8 mouse cellular contexts compared by ENCODE assay signal in the genomic region with DNA sequence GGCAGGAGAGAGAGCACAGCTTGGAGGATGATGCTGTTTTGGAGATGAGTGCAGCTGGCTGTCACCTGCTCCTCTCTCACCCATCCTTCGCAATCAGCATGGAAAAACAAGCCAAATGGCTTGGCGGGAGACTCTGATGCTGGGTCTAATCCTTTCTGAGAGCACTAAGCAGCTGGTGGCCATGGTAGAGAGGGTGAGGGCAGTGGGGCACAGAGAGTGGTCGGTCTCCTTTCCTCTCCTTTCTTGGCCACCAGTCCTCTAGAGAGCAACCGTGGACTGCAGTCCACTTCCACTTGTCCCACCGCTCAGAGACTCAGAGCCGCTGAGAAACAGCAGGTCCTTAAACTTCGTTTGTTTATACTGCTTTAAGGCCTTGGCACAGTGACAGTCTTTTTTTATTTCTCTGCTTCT. TPM values are rescaled to one million over a fixed set of nuclear protein-coding genes. Genes with fewer than 3 reads are reported as not detected.
DNase-seq lines count a peak whose midpoint lies in the region; ATAC-seq and TF ChIP-seq lines count a peak whose summit lies in the region.

No protein-coding gene starts in this region.

- peak; percentile 5 for DNase-seq in adrenal gland, adult 2 months
- DNase-seq in adrenal gland, postnatal 36 days = no peak
- peak; percentile 73 for DNase-seq in retina, postnatal 1 day
- no peak for DNase-seq in retina, embryonic 14.5 days (ENCODE audit: low spot score)
- no peak for DNase-seq in liver, embryonic 11.5 days (ENCODE audit: low spot score)
- DNase-seq in stomach, postnatal 0 days (ENCODE audit: low spot score) = no peak
- DNase-seq in embryo, embryonic 10.5 days (ENCODE audit: low spot score) = no peak
- no peak for DNase-seq in frontal cortex, postnatal 36 days (ENCODE audit: low spot score in 2 of 2)

- no peak overlapping the region for H3K4me3 ChIP-seq in liver, embryonic 11.5 days (ENCODE audit: low read depth, low read length)
- peak overlapping the region; percentile 21; the same call in 1 of the 2 replicates for H3K4me3 ChIP-seq in stomach, postnatal 0 days (ENCODE audit: low read depth, low read length)

- TF ChIP-seq EP300 in stomach, postnatal 0 days (optimal IDR thresholded peaks at IDR 0.05) = no peak

- H3K27me3 ChIP-seq in liver, embryonic 11.5 days (replicated peaks; ENCODE audit: control insufficient read depth, insufficient read depth, low read length) = 0 out of 2 replicates have a peak, but pooled peaks cover 2% of the 10 kb centered on the region
- H3K27me3 ChIP-seq in stomach, postnatal 0 days (ENCODE audit: control insufficient read depth, insufficient read depth, low read length) = no peaks in the 10 kb centered on the region

- H3K4me2 ChIP-seq in liver, embryonic 11.5 days = peak overlapping the region; percentile 64
- peak overlapping the region; percentile 42 for H3K4me2 ChIP-seq in stomach, postnatal 0 days (replicated peaks; ENCODE audit: low read depth)

- H3K9ac ChIP-seq in liver, embryonic 11.5 days (ENCODE audit: low read depth, low read length) = no peak overlapping the region
- H3K9ac ChIP-seq in stomach, postnatal 0 days (ENCODE audit: low read length) = no peak overlapping the region

- ATAC-seq in liver, embryonic 11.5 days (replicated peaks; ENCODE audit: low FRiP score) = peak; percentile 26; the same call in 1 of the 2 replicates
- ATAC-seq in stomach, postnatal 0 days (ENCODE audit: low FRiP score, low TSS enrichment) = peak; percentile 55

- H3K27ac ChIP-seq in liver, embryonic 11.5 days (ENCODE audit: low read depth, low read length) = no peak overlapping the region
- H3K27ac ChIP-seq in stomach, postnatal 0 days (replicated peaks) = peak overlapping the region; percentile 63; the same call in 1 of the 2 replicates

- no peaks in the 10 kb centered on the region for H3K4me1 ChIP-seq in liver, embryonic 11.5 days (replicated peaks; ENCODE audit: control insufficient read depth, insufficient read depth, low read length)
- no peaks in the 10 kb centered on the region; the same call in 1 of the 2 replicates for H3K4me1 ChIP-seq in stomach, postnatal 0 days (replicated peaks; ENCODE audit: control insufficient read depth, insufficient read depth)

- H3K36me3 ChIP-seq in liver, embryonic 11.5 days (ENCODE audit: control insufficient read depth, insufficient read depth, low read length) = no peaks in the 10 kb centered on the region
- H3K36me3 ChIP-seq in stomach, postnatal 0 days (ENCODE audit: control insufficient read depth, insufficient read depth, low read length) = no peaks in the 10 kb centered on the region

- no peaks in the 10 kb centered on the region for H3K9me3 ChIP-seq in liver, embryonic 11.5 days (ENCODE audit: control insufficient read depth, low read length)
- no peaks in the 10 kb centered on the region for H3K9me3 ChIP-seq in stomach, postnatal 0 days (ENCODE audit: control insufficient read depth, low read length)

- WGBS in liver, embryonic 11.5 days = 19% methylated on average over 7 of the region's 7 CpGs
- 10% methylated on average over 7 of the region's 7 CpGs for WGBS in stomach, postnatal 0 days

- no peak for TF ChIP-seq CTCF in stomach, postnatal 0 days (IDR thresholded peaks at IDR 0.05; ENCODE audit: low read depth)

RNA-seq across cellular contexts. Expression of a gene that starts 10.8 kb away (rescaled TPM):
- total RNA-seq in adrenal gland, adult 2 months (2021) = 10 to 100 TPM in 1 of 2 experiments, 1 to 10 TPM in 1; 6.8 to 10.4 TPM
- polyA plus RNA-seq in adrenal gland, adult 2 months (2012; rRNA removed) = 2.7 and 3.7 TPM in 2 replicates
- total RNA-seq in adrenal gland, postnatal 36 days (2021) = 1 to 10 TPM; 2.5 to 8.7 TPM
- 0.87 and 1.1 TPM in 2 replicates for polyA plus RNA-seq in liver, embryonic 11.5 days (2014; fragmentation: Nextera tagmentation; extraction: Ambion mirVana)
- 5.0 and 5.8 TPM in 2 replicates for polyA plus RNA-seq in stomach, postnatal 0 days (2015; fragmentation: Nextera tagmentation; extraction: Ambion mirVana)

RNA-seq across cellular contexts. Expression of a gene that starts 24.2 kb away (rescaled TPM):
- total RNA-seq in adrenal gland, adult 2 months (2021) = 10 to 100 TPM; 24.4 to 39.6 TPM
- 41.3 and 88.5 TPM in 2 replicates for polyA plus RNA-seq in adrenal gland, adult 2 months (2012; rRNA removed)
- 10 to 100 TPM; 16.6 to 19.9 TPM for total RNA-seq in adrenal gland, postnatal 36 days (2021)
- polyA plus RNA-seq in liver, embryonic 11.5 days (2014; fragmentation: Nextera tagmentation; extraction: Ambion mirVana) = 2.1 and 2.6 TPM in 2 replicates
- polyA plus RNA-seq in stomach, postnatal 0 days (2015; fragmentation: Nextera tagmentation; extraction: Ambion mirVana) = 7.1 and 7.7 TPM in 2 replicates

RNA-seq across cellular contexts. Expression of a gene that starts 51.3 kb away (rescaled TPM):
- not detected for total RNA-seq in adrenal gland, adult 2 months (2021)
- not detected in 2 replicates for polyA plus RNA-seq in adrenal gland, adult 2 months (2012; rRNA removed)
- not detected for total RNA-seq in adrenal gland, postnatal 36 days (2021)
- not detected in 2 replicates for polyA plus RNA-seq in liver, embryonic 11.5 days (2014; fragmentation: Nextera tagmentation; extraction: Ambion mirVana)
- polyA plus RNA-seq in stomach, postnatal 0 days (2015; fragmentation: Nextera tagmentation; extraction: Ambion mirVana) = 1.7 and 3.4 TPM in 2 replicates

Comparison
In these comparisons a context has a peak if more than half of its experiments do, and no peak if none do; other contexts are left out.
1. DNase-seq: peak in adrenal gland, adult 2 months (single experiment) and retina, postnatal 1 day (single experiment); none in adrenal gland, postnatal 36 days (0 of 2), retina, embryonic 14.5 days (single experiment), liver, embryonic 11.5 days (single experiment), stomach, postnatal 0 days (single experiment), embryo, embryonic 10.5 days (single experiment) and frontal cortex, postnatal 36 days (0 of 2).